Mouse (Mus musculus) bone marrow macrophage, adult 2 months (primary cell): Measurements from ENCODE around the gene Cacng8. TPM values are rescaled to one million over a fixed set of nuclear protein-coding genes. Genes with fewer than 3 reads are reported as not detected.

ENCODE experiments used
- H3K27ac ChIP-seq: 2 replicates; pipeline ENCODE4 v1.5.1; 2012; ENCODE audit warnings: low read depth, low read length; ENCODE audit not compliant: insufficient read depth
- H3K4me1 ChIP-seq: 2 replicates; pipeline ENCODE4 v1.6.1; 2012; ENCODE audit warnings: low read length; ENCODE audit not compliant: control insufficient read depth, insufficient read depth
- H3K4me3 ChIP-seq: 2 replicates; pipeline ENCODE4 v1.5.1; 2012; ENCODE audit warnings: mild to moderate bottlenecking, low read length, moderate library complexity; ENCODE audit not compliant: insufficient read depth
- CTCF ChIP-seq: IDR thresholded peaks from 2 replicates; pipeline ENCODE4 v1.5.1; 2012; ENCODE audit warnings: low read depth, mild to moderate bottlenecking, low read length, moderate library complexity
- POLR2A ChIP-seq: IDR thresholded peaks from 2 replicates; pipeline ENCODE4 v1.6.1; 2012; ENCODE audit warnings: mild to moderate bottlenecking, low read depth, low read length, borderline replicate concordance
- polyA plus RNA-seq: library from polyadenylated mRNA; stranded (reverse); fragments of >200 nt; gene quantifications from 2 replicates; pipeline ENCODE4 v1.2.4, GENCODE M21; 2012; ENCODE audit not compliant: missing spikeins, insufficient read depth, insufficient read length

Gene Cacng8
- polyA plus RNA-seq, 1 experiment: 0.40 TPM

GRCm38 (mm10) chr7:3409729-3410520 lies 19.4 kb downstream of the Cacng8 start:
- Histone ChIP-seq H3K27ac (no peak overlapping the region), H3K4me1 (peaks cover 31% of the 10 kb centered on the region), H3K4me3 (no peak overlapping the region)
- TF ChIP-seq POLR2A (no peak), CTCF (no peak)

- Histone ChIP-seq H3K27ac (no peak overlapping the region), H3K4me3 (peak overlapping the region; percentile 60), H3K4me1 (peaks cover 31% of the 10 kb centered on the region)
- TF ChIP-seq POLR2A: no peak
- no peak for TF ChIP-seq CTCF
Observed at GRCm38 (mm10) chr7:3411160-3411941, 20.9 kb downstream of the Cacng8 start.

GRCm38 (mm10) chr7:3412036-3412435 lies 21.6 kb downstream of the Cacng8 start:
- TF ChIP-seq POLR2A (no peak), CTCF (peak; percentile 50; the same call in 1 of the 2 replicates)
- H3K4me3 ChIP-seq: peak overlapping the region; percentile 60

GRCm38 (mm10) chr7:3414888-3415287 lies 24.4 kb downstream of the Cacng8 start:
- TF ChIP-seq POLR2A: no peak
- TF ChIP-seq CTCF: no peak
- Histone ChIP-seq H3K27ac (no peak overlapping the region), H3K4me1 (peaks cover 27% of the 10 kb centered on the region), H3K4me3 (peak overlapping the region; percentile 61)

More at GRCm38 (mm10) chr7:3412036-3412435, 21.6 kb downstream of the Cacng8 start:
- peaks cover 31% of the 10 kb centered on the region for H3K4me1 ChIP-seq
- H3K27ac ChIP-seq: no peak overlapping the region

- Histone ChIP-seq H3K27ac (no peak overlapping the region), H3K4me1 (peaks cover 22% of the 10 kb centered on the region), H3K4me3 (peak overlapping the region; percentile 61)
- no peak for TF ChIP-seq POLR2A
- no peak for TF ChIP-seq CTCF
Observed at GRCm38 (mm10) chr7:3415378-3415777, 24.9 kb downstream of the Cacng8 start.

GRCm38 (mm10) chr7:3419941-3420340 lies 29.5 kb downstream of the Cacng8 start:
- TF ChIP-seq CTCF: no peak
- TF ChIP-seq POLR2A: no peak
- peaks cover 5% of the 10 kb centered on the region for H3K4me1 ChIP-seq
- no peak overlapping the region for H3K27ac ChIP-seq
- no peak overlapping the region for H3K4me3 ChIP-seq

- H3K4me1 ChIP-seq: peaks cover 5% of the 10 kb centered on the region
- TF ChIP-seq POLR2A: no peak
- no peak for TF ChIP-seq CTCF
- H3K27ac ChIP-seq: no peak overlapping the region
- H3K4me3 ChIP-seq: no peak overlapping the region
Observed at GRCm38 (mm10) chr7:3420466-3420865, 30.0 kb downstream of the Cacng8 start.

GRCm38 (mm10) chr7:3421297-3421696 lies 30.8 kb downstream of the Cacng8 start:
- H3K4me3 ChIP-seq: no peak overlapping the region
- no peak overlapping the region for H3K27ac ChIP-seq
- H3K4me1 ChIP-seq: peaks cover 5% of the 10 kb centered on the region
- TF ChIP-seq CTCF: no peak
- no peak for TF ChIP-seq POLR2A

- no peak for TF ChIP-seq POLR2A
- no peak for TF ChIP-seq CTCF
- no peak overlapping the region for H3K27ac ChIP-seq
- H3K4me1 ChIP-seq: peaks cover 8% of the 10 kb centered on the region
- no peak overlapping the region for H3K4me3 ChIP-seq
Observed at GRCm38 (mm10) chr7:3422051-3422450, 31.6 kb downstream of the Cacng8 start.

- Histone ChIP-seq H3K4me3 (no peak overlapping the region), H3K27ac (no peak overlapping the region), H3K4me1 (peaks cover 14% of the 10 kb centered on the region)
- TF ChIP-seq POLR2A (no peak), CTCF (no peak)
Observed at GRCm38 (mm10) chr7:3423430-3423829, 32.9 kb downstream of the Cacng8 start.

- H3K4me1 ChIP-seq: peaks cover 14% of the 10 kb centered on the region
Observed at GRCm38 (mm10) chr7:3423895-3424294, 33.4 kb downstream of the Cacng8 start, which contains the start of gene Cacng6. Gene Cacng6 (plus strand): TSS chr7:3424195.

More at GRCm38 (mm10) chr7:3423895-3424294, 33.4 kb downstream of the Cacng8 start, which contains the start of gene Cacng6:
- TF ChIP-seq POLR2A: no peak
- TF ChIP-seq CTCF: no peak
- Histone ChIP-seq H3K27ac (no peak within 1 kb of the TSS), H3K4me3 (no peak within 1 kb of the TSS)
